Mouse (Mus musculus): ENCODE measurements around the gene Hexim2.

The Hexim2 gene

GRCm38 (mm10) chr11:103131701-103132575 lies at the start of gene Hexim2:
Gene Hexim2 (plus strand): TSS chr11:103132429.
- peak; percentile 78 for DNase-seq (ENCODE audit: low read depth)

DNA sequence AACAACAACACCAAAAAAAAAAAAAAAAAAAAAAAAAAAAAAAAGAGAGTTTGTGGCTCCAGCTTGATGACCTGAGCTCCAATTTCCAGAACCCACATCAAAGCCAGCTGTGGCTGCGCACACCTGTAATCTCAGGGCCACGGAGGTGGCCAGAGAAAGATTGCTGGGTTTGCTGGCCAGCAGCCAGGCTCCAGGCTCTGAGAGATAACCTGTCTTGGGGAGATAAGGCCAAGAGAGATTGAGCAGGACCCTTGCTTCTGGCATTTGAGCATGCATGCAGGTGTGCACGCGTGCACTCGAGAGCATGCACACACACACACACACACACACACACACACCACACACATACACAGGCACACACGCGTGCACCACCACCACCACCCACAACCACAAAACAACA lies 38.9 kb upstream of the Hexim2 start:
- DNase-seq (ENCODE audit: low read depth), result no peak

GRCm38 (mm10) chr11:103093862-103094833 lies 38.1 kb upstream of the Hexim2 start:
- DNase-seq (ENCODE audit: low read depth), result peak; percentile 81

- no peak for DNase-seq (ENCODE audit: low read depth)
These were observed 37.0 kb upstream of the Hexim2 start for GRCm38 (mm10) chr11:103095107-103095670.

DNA sequence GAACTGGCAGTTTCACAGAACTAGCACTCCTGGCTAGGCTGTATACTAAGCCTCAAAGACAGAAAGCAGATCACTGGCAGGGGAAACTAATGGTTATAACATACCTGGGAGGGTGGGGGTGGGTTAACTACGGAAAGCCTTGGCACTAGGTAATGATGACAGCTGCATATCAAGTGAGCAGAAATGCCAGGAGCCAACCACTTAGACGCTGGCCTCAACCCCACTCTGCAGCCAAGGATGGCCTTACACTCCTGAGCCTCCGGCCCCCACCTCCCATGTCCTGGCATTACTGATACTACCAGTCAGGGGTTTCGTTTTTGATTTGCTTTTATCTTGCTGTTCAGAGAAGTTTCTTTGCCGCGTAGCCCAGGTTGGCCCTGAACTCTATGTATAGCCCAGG lies 36.4 kb upstream of the Hexim2 start:
- DNase-seq (ENCODE audit: low read depth), result no peak

DNA sequence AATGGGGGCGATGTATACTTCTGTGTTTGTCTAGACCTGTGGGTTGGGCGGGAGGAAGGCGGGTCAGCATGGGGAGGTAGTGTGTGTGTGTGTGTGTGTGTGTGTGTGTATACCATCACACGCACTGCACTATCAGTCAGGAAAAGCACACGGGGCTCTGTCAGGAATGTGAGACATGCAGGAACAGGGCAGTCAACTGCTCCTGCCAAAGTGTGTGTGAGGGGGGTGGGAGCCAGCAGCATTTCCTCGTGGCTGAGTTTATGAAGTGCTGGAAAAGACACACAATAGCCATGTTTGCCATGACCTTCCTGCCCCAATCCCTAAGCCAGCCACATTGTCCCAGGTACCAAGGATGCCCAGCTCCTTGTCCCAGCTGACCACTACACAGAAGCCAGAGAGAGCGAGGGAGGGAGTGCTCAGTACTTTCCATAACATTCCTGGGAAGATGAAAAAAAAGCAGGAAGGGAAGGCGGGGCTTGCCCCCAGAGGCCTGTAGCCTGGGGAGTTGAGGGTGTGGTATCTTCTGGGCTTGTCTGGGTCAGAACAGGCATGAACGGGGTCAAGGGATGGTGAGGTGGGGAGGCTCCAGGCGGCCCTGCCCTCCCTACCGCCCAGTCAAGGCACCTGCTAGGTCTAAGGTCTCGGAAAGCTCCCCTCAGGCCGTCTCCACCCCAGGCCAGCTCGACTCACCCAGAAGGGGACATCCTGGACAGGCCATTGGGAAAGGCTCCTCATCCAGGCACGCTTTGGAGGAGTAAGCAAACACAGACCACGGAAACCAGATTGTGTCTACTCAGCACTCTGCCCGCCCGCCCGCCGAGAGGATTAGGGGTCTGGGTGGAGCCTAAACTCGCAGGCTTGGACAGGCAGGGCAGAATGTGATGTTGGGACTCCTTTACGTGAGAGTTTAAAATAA lies 35.0 kb upstream of the Hexim2 start:
- peak; percentile 43 for DNase-seq (ENCODE audit: low read depth)

GRCm38 (mm10) chr11:103098531-103099190 lies 33.6 kb upstream of the Hexim2 start:
- no peak for DNase-seq (ENCODE audit: low read depth)

DNA sequence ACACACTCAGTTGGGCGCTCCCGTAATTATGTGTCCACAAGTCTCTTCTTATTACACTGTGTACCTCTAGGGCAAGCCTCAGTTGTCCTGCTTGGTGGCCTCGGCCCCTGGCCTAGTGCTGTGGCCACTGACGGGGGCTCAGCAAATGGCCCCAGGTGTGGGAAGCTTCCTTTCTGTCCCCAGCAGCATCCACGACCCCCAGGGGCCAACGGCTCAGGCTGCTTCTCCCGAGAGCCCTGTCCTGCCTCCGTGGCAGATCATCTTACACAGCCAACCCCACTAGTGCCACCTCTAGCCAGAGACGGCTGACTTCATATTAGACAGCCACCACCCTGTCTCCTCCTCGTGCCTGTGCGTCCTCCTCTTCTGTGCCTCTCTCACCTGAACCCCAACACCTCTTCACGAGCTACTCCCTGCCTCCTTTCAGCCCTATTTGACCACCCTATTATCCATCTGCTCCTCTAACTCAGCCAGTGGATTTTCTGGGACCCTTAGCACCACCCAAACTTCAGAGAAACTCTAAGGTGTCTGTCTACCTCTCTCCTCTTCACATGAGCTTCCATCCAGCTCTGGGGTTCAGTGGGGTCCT lies 32.8 kb upstream of the Hexim2 start:
- DNase-seq (ENCODE audit: low read depth), result no peak

DNA sequence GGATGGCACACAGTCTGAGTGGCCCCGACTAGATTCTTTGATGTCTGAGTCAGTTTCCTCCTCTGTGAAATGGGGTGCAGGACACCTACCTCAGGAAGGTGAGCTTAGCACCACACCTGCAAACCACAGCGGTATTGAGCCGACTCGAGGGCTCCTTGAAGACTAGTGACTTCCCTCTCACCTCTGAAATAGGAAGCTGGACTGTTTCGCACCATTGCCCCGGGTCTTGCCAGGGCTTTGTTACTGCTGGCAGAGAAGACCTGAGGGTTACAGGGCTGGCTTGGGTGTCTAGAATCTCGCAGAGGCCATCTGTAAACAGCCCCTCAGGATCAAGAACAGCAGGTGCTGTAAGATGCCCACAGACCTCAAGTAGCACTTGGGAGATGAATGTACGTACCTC lies 31.9 kb upstream of the Hexim2 start:
- no peak for DNase-seq (ENCODE audit: low read depth)

DNA sequence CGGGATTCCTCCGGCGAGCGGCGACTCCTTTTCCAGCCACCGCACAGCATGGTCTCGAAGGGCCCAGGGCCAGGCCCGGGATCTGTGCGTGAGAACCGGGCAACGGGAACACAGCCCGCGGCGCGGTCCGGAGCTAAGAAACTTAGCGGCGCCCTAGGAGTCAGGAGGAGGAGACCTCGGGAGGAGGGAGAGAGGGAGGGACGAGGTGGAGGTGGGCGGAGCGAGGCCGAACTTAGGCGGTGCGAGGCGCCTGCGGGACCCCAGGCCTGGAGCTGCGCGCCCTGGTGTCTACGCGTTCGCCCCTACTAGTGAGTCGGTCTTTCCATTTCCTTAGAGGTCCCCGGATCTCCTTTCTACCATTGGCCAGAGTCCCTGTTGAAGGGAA lies 30.8 kb upstream of the Hexim2 start, which contains the start of the genes Plcd3 and Acbd4:
Gene Plcd3 (minus strand): TSS at position 178 of the 385 bp plus-strand sequence.
Gene Acbd4 (plus strand): TSS at position 202 of the 385 bp plus-strand sequence.
- peak; percentile 86 for DNase-seq (ENCODE audit: low read depth)

DNA sequence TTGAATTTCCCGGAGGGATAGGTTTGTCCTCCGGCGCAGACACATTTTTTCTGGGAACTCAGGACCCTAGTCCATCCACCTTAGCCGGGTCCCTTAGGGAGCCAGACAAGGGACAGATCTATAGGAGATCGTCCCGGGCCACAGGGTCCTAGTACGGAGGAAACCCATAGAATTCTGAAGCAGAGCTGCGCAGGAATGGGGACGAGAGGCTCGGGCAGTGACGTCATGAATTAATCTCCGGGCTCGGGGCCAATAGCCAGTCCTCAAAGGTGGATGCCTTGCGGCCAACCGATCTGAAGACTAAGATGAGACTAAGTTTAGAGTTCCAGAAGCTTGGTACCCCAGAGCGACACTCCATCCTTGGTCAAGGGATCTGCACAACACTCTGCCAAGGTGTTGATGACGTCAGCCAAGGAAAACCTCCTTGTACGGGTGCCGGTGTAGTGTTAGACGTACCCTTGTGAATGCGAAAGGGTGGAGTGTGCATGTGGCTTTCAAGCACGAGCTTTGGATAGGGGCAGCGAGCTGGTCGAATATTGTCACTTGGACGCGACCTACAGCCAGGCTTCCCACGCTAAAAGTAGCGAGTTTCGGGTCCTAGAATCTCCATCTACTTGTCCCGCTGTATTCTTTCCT lies 30.2 kb upstream of the Hexim2 start:
- DNase-seq (ENCODE audit: low read depth), result peak; percentile 70

DNA sequence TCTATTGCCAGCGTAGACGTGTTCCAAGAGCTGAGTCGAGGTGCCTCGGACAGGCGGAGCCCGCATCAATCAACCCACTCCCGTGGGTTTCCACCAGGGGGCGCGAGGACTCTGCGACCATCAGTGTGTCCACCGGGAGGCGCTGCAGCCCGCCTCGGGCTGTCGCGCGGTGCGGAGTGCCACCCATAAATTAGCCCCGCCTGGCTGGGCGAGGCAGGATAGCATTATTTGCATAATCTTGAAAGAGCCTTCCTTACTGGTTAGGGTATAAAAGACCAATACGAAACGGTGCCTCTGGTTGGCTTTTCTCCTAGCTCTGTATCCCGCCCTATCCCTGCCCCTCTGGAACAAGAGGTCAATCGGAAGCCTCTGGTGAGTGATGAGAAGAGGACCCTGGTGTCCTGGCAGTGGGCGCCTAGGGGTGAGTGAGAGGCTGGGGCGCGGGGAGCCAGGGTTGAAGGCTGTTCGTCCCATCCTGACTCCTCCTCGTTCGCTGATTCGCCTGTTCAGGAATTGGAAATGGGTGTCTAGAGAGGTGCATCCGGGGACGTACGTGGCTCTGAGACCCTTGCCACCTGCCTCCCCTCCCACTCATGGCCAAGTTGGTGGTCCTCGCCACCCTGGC lies 29.4 kb upstream of the Hexim2 start:
- DNase-seq (ENCODE audit: low read depth), result peak; percentile 99

DNA sequence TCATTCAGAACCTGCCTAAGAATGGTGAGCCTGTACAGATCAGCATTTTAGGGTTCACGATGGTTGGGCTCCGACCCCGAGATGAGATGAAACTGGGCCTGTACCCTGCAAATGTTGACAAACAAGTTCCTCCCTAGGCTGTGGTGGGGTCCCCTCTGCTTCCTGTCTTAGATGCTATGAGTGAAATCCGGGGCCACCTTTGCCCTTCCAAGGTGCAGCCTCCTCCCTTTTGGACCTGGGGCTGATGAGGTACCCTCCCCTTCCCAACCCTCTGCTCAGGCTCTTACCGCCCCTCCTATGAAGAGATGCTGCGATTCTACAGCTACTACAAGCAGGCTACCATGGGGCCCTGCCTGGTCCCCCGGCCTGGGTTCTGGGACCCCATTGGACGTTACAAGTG lies 28.6 kb upstream of the Hexim2 start:
- no peak for DNase-seq (ENCODE audit: low read depth)

GRCm38 (mm10) chr11:103104469-103104868 lies 27.8 kb upstream of the Hexim2 start:
- no peak for DNase-seq (ENCODE audit: low read depth)

- DNase-seq (ENCODE audit: low read depth), result no peak
These were observed 27.0 kb upstream of the Hexim2 start for GRCm38 (mm10) chr11:103105180-103105725.

DNA sequence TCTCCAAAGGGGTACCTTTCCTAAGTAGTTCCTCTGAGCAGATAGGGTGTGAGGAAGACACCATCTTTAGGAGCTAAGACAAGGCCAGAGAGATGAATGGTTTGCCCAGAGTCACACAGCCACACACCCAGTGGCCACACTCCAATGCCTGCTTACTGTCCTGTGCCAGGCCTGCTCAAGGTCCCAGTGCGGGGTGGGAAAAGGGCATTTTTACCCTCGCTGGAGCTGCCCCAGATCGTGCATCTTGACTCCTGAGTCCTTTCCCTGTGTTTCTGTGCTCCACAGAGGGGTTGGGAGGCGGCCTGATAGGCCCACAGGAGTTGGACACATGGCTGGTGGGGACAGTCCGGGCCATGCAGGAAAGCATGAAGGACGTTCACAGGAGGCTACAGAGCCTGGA lies 26.4 kb upstream of the Hexim2 start:
- DNase-seq (ENCODE audit: low read depth), result no peak

GRCm38 (mm10) chr11:103106386-103106785 lies 25.8 kb upstream of the Hexim2 start:
- DNase-seq (ENCODE audit: low read depth), result no peak

DNA sequence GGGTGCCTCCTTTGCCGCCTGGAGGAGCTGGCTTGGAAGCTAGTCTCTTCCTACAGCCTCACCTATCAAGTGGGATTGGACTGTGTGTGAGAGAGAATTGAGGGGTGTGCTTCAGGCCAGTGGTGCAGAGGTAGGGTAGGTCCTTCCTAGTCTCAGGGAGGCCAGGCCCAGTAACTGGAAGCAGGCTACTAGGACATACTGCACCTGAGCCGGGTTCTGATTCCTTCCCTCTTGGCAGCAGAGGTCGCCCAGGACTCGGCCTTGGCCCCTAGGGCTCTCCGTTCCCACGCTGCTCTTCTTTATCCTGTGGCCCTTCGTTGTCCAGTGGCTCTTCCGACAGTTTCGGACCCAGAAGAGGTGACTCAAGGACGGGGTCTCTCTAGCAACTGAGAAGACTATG lies 20.9 kb upstream of the Hexim2 start:
- no peak for DNase-seq (ENCODE audit: low read depth)

All from NIH3T3 (cell line).